Mouse (Mus musculus) mouse trophoblast stem cell (cell line): Measurements from ENCODE around the gene Gm45140.

ENCODE experiments used
- in situ Hi-C, 2 experiments: fragments of 300-500 bp; cut with MseI, MboI; formaldehyde crosslinking; loops; 2 replicates in 1 of 2; 3 replicates in 1 of 2; pipeline ENCODE4 v1.15.1; 2025

The Gm45140 gene

DNA sequence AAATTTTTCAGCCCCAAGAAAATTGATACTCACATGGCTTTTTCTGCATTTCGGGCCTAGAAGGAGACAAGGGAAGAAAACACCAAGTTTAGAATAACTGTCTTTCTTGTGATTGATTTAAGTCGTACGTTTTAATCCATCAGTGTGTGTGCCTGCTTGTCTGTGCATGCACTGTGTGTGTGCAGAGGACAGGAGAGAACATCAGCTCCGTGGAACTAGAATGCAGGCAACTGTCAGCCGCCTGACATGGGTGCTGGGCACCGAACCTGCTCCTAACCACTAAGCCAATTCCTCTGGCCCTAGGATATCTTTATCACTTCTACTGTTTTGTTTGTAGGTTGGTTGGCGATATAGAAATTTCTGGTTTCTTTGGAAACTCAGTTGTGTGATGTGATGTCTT lies at the start of gene Gm45140:
Gene Gm45140 (minus strand): TSS at position 101 of the 400 bp plus-strand sequence.
- in situ Hi-C loops = no loop called here

DNA sequence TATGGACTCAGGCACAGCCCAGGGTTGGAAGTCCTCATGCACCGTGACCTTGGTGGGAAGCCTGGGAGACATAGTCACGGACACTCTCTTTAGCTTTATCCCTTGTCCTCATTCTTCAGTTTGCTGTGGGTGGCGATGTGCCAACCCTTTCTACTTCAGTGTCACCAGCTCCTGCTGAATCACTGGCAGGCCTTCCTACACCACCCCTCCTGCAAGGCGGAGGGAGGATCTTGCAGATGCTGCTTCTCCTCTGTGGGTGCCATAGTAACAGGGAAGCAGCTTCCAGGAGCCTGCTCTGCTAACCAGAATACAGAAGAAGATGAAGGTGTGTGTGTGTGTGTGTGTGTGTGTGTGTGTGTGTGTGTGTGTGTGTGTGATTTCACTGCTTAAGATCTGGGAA lies 47.2 kb upstream of the Gm45140 start:
- in situ Hi-C loops = no loop called here

DNA sequence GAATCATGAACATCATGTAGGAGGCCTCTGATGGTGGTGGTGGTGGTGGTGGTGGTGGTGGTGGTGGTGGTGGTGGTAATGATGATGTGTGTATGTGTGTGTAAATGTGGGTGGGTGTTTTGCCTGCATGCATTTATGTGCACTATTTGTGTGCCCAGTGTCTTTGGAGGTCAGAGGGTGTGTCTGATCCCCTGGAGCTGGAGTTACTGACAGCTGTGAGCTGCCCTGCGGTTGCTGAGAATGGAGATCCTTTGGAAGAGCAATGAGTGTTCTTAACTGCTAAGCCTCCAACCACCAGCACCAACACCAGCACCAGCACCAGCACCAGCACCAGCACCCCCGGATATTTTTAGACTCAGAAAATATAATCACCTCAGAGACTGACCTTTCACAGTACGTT lies 46.6 kb upstream of the Gm45140 start:
- in situ Hi-C loops = no loop called here

GRCm38 (mm10) chr6:87879628-87880027 lies 44.0 kb upstream of the Gm45140 start:
- in situ Hi-C loops = no loop called here

GRCm38 (mm10) chr6:87879010-87879409 lies 43.4 kb upstream of the Gm45140 start:
- in situ Hi-C loops = no loop called here

DNA sequence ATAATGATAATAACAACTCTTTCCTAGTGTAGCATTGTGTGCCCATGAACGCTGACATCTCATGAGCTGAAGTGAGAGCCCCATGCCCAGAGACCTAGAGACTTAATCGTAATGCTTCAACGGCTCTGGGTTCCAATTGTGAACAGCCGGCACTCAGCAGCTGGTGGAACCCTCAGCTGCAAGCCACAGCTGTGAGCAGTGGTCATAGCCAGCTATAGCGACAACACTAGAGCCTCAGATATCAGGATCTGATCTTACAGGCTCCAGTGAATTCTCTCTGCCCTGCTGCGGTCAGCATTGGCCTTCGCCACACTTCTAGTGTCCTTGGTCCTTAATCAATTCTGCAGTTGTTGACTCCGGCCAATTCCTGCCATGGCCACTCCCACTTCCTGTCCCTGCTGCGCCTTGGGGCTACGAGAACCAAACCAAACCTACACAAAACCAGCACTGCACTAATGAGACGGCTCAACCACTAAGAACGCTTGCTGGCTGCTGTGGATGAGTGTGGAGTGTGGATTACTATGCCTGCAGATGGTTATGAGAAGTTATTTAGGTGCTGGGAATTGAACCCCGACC lies 40.6 kb upstream of the Gm45140 start:
- in situ Hi-C loops = no loop called here

DNA sequence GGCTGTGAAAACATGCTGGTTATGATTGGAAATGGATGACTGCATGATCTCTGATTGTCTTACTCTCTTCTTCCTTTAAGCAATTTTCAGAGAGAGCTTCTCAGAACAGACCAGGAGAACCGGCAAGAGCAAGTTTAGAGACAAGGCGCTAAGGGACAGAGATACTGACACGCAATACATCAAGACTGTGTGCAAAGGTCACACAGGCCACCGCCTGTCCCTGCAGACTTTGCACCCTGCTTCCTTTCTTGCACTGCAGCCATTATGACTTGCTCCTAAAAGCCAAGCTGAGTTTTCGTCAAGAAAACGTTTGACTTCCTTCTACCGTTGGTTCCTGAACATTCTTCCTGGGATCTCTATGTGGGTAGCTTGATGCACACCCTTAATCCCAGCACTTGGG lies 40.0 kb upstream of the Gm45140 start:
- in situ Hi-C loops = no loop called here

DNA sequence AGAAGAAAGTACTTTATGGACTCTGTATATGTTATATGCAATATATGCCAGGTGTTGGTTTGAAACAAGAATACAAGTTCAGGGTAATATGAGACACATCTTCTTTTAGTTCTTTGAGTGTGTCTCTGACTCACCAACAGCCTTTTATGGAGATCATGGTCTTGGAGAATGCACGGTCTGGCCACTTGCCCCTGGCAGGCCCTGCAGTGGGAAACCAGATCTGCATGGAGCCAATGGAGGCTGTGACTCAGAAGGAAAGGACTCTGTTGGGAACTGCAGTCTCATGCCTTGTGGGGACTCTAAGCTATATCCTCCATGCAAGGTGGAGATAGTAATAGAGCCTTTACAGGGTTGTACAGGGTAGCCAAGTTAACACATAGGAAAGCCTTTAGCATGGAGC lies 39.5 kb upstream of the Gm45140 start:
- in situ Hi-C loops = no loop called here

DNA sequence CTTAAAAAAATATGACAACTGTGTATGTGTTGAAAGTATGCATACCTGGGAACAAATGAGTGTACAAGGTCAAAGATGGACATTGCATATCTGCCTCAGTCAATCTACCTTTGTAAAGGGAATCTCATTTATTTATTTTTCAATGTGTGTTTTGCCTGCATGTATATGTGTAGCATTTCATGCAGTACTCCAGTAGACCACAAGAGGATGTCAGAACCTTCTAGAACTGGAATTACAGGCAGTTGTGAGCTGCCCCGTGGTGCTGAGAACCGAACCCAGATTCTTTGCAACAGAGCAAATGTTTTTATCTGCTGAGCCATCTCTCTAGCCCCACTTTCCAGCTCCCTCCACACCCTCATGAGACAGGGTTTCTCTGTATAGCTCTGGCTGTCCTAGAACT lies 38.4 kb upstream of the Gm45140 start:
- in situ Hi-C loops = no loop called here

GRCm38 (mm10) chr6:87873104-87873503 lies 37.5 kb upstream of the Gm45140 start:
- in situ Hi-C loops = no loop called here

GRCm38 (mm10) chr6:87871240-87871639 lies 35.6 kb upstream of the Gm45140 start:
- in situ Hi-C loops = no loop called here

- in situ Hi-C loops = no loop called here
These were observed 34.8 kb upstream of the Gm45140 start for GRCm38 (mm10) chr6:87870440-87870839.

DNA sequence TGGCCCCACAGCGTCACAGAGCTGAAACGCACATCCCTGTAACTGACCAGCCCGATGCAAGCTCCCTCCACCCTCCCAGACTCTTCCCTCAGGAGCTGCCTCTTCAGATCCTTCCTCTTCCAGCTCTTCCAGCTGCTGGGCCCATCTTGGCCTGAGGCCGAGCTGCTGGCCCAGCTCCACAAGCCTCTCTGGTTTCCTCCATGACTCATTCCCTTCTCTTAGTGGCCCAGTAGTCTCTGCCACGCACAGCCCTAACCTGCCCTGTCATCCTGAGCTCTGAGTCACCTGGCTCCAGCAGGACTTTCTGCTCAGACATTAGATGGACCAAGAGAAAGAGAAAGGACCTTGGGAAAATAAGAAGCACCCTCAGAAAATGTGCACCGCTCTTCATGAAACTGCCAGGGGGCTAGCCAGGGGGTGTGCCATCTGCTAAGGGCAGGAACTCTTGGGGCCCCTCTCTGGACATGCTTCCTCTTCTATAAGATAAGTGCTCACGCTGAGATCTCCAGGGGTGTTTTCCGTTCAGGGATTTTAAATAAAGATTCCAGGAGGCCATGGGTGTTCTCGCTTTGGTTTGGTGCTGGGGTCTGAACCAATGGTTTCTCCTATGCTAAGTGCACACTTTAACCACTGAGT lies 33.4 kb upstream of the Gm45140 start:
- in situ Hi-C loops = no loop called here

- in situ Hi-C loops = no loop called here
These were observed 31.7 kb upstream of the Gm45140 start for GRCm38 (mm10) chr6:87867256-87867655.

DNA sequence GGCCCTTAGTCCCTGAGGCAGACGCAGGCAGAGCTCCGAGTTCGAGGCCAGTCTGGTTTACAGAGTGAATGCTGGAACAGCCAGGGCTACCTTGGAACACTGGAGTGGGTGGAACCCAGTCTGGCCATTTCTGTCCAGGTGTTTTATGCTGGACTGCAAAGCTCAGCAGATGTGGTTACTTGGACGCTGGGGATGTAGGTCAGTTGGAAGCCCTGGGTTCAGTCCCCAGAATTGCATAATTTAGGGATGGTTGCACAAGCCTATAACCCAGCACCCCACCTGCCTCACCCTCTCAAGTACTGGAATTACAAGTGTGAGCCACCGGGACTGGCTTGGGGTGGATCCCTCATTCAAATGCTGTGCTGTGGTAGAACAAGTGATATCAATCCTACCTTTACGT lies 30.6 kb upstream of the Gm45140 start:
- in situ Hi-C loops = no loop called here

DNA sequence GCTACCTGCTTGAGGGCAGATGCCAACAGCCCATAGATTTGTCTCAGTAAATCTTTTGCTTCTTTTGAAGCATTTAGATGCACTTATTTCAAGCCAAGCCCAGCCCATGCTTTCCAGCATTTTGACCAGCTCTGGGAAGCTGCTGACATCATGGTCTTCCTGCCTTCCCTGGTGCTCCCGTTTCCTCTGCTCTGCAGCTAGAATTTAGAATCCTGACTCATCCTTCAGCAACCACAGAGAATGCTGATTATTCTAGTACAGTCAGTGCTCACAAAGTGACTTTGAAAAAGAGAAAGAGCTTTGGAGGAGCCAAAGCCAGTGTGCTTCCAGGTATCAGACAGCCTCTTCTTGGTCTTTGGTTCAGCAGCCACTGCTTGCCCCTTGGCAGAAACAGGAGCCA lies 21.5 kb upstream of the Gm45140 start:
- in situ Hi-C loops = no loop called here

DNA sequence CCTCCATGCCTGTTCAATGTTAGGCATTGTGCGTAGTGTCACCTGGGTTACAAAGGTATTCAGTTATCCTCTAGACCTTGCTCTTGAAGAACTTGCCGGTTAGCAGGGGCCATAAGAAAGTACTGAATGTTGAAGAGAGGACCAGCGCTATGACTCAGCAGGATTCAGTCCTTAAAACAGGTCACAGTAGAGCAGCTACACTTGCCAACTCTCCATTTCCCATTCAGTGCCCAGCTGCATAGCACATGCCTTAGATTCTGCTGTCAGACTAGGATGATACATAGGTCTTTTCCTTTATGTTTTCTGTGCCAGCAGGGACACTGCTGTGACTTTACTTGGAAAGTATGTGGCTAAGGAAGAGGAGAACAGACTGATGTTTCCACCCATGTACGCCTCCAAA lies 17.9 kb upstream of the Gm45140 start:
- in situ Hi-C loops = no loop called here

GRCm38 (mm10) chr6:87851871-87852270 lies 16.3 kb upstream of the Gm45140 start:
- in situ Hi-C loops = no loop called here

DNA sequence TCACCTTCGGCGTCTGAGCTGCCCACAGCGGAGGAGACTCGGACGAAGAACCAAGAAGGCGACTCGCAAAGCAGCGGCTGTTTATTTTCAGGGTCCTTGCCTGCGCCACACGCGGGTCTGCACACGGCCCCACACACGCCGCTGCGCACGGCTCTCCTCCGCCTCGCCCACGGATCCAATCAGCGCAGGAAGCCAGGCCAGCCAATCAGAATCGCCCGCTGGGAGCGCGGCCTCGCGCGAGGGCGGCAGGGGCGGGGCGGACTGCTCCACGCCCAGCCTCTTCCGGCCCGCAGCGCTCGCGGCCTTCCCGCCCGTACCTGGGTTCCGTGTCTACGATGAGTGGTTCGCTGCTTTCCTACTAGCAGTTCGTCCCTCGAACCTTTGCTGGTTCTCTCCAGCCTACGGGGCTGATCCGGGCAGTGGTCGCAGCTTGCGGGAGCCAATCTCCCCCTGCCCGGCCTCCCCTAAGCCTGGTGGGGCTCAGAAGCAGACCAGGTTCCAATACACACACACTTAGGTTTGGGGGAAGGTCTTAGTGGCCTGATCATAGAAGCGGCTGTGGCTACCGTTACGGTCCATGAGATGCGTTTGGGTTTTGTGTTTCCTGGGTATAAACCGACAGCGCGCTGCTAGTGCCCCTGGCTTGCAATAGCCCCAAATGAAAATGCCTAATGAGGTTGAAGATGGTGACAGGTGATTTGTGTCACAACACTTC lies 15.5 kb upstream of the Gm45140 start, which contains the start of gene Cnbp:
Gene Cnbp (minus strand): TSS at position 207 of the 715 bp plus-strand sequence.
- in situ Hi-C loops = no loop called here

GRCm38 (mm10) chr6:87850155-87850899 lies 14.7 kb upstream of the Gm45140 start:
- in situ Hi-C loops = no loop called here

GRCm38 (mm10) chr6:87849780-87850154 lies 14.2 kb upstream of the Gm45140 start:
- in situ Hi-C loops = no loop called here

DNA sequence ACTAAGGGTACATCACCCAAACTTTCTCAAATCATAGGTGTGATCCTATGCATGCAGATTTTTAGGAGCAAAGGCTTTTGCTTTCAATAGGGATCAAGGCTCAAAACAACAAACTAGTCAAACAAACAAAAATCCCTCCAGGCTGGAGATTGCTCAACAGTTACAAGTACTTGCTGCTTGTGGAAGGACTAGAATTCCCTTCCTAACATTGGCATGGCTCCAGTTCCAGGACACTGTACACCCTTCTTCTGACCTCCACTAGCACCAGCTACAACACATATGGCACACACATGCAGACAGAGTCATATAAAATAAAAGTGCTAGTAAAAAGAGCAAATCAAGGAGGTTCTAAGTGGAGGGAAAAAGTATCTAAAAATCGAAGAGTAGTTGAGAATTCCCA lies 11.2 kb upstream of the Gm45140 start:
- in situ Hi-C loops = no loop called here
